Mouse (Mus musculus) stomach, postnatal 0 days (tissue): ENCODE results near the gene Lrp3.

Experiments used
- CTCF ChIP-seq: IDR thresholded peaks from 2 replicates; pipeline ENCODE4 v1.5.1; 2016; ENCODE audit warnings: antibody characterized with exemption, low read depth, mild to moderate bottlenecking, moderate library complexity
- EP300 ChIP-seq: optimal IDR thresholded peaks from 2 replicates; pipeline ENCODE3; 2016; ENCODE audit warnings: antibody characterized with exemption

DNA sequence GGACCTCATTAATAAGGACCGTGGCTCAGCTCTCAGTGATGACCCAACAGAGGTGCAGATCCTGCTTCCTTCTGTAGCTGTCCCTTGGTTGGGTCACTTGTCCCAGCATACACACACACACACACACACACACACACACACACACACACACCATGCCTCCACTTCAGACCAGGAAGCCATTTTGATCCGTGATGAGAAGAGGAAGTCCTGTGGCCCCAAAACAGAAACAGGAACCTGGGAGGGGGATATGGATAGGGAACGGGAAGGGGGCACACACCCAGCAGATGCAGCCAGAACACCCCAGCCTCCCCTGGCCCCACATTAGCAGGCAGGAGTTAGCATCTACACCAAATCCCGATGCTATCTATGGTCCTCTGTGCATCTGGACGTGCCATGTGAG, 64.4 kb downstream of the Lrp3 start:
- TF ChIP-seq CTCF (no peak), EP300 (no peak)
